Mouse (Mus musculus) lung, postnatal 0 days (tissue): ENCODE measurements around the gene Ppm1l. TPM values are rescaled to one million over a fixed set of nuclear protein-coding genes. Genes with fewer than 3 reads are reported as not detected.
"Not testable (repeated sequence)": the region's sequence is repeated elsewhere in the genome, so short reads cannot be mapped to it uniquely, and the experiment has no call there.

Experiments
- ATAC-seq: fragments of 200-750 bp; cut with Nextera tagmentation; 2 replicates; pipeline ENCODE4 v1.8.0; 2017; ENCODE audit warnings: moderate library complexity
- DNase-seq: peaks from one replicate; pipeline ENCODE4 v3.0.0-alpha.2; 2016; ENCODE audit warnings: low spot score
- H3K27ac ChIP-seq: fragments of 300-500 bp; sonication (generic); 2 replicates; pipeline ENCODE4 v1.5.1; 2014; ENCODE audit warnings: antibody characterized with exemption, mild to moderate bottlenecking, low read length, mixed read lengths
- H3K27me3 ChIP-seq: fragments of 300-500 bp; sonication (generic); replicated peaks from 2 replicates; pipeline ENCODE4 v1.6.1; 2014; ENCODE audit warnings: low read length, mixed read lengths; ENCODE audit not compliant: insufficient read depth
- H3K36me3 ChIP-seq: fragments of 300-500 bp; sonication (generic); 2 replicates; pipeline ENCODE4 v1.6.1; 2014; ENCODE audit warnings: low read length, mixed read lengths; ENCODE audit not compliant: insufficient read depth
- H3K4me1 ChIP-seq: fragments of 300-500 bp; sonication (generic); 2 replicates; pipeline ENCODE4 v1.6.1; 2014; ENCODE audit warnings: antibody characterized with exemption, low read depth, low read length, mixed read lengths; ENCODE audit not compliant: insufficient read depth
- H3K4me2 ChIP-seq: fragments of 300-500 bp; sonication (generic); replicated peaks from 2 replicates; pipeline ENCODE4 v1.6.1; 2014; ENCODE audit warnings: low read depth, mild to moderate bottlenecking, low read length, moderate library complexity, mixed read lengths
- H3K4me3 ChIP-seq: fragments of 300-500 bp; sonication (generic); 2 replicates; pipeline ENCODE4 v1.5.1; 2014; ENCODE audit warnings: low read depth, low read length
- H3K9ac ChIP-seq: fragments of 300-500 bp; sonication (generic); replicated peaks from 2 replicates; pipeline ENCODE4 v1.6.1; 2014; ENCODE audit warnings: low read depth, mild to moderate bottlenecking
- H3K9me3 ChIP-seq: fragments of 300-500 bp; sonication (generic); 2 replicates; pipeline ENCODE4 v1.6.1; 2016; ENCODE audit warnings: low read length, mixed read lengths
- CTCF ChIP-seq: IDR thresholded peaks from 2 replicates; pipeline ENCODE4 v1.5.1; 2016; ENCODE audit warnings: antibody characterized with exemption, mild to moderate bottlenecking
- EP300 ChIP-seq: IDR thresholded peaks from 2 replicates; pipeline ENCODE4 v1.6.1; 2016; ENCODE audit warnings: antibody characterized with exemption, mild to moderate bottlenecking, control low read depth
- WGBS: fragments of 180-500 bp; shearing (Covaris S2); extraction: QIAGEN DNeasy Blood & Tissue Kit; methylation state at CpG from one replicate; pipeline ENCODE4 v1.1.7; 2014; 5-methylcytosine and 5-hydroxymethylcytosine counted together
- polyA plus RNA-seq: library from polyadenylated mRNA; unstranded; fragments of >200 nt; fragmentation: Nextera tagmentation; extraction: Ambion mirVana; gene quantifications from 2 replicates; pipeline ENCODE4 v1.2.1, GENCODE M21; 2015

The Ppm1l gene
- polyA plus RNA-seq, 1 experiment from 2014 or later, result 5.8 TPM

DNA sequence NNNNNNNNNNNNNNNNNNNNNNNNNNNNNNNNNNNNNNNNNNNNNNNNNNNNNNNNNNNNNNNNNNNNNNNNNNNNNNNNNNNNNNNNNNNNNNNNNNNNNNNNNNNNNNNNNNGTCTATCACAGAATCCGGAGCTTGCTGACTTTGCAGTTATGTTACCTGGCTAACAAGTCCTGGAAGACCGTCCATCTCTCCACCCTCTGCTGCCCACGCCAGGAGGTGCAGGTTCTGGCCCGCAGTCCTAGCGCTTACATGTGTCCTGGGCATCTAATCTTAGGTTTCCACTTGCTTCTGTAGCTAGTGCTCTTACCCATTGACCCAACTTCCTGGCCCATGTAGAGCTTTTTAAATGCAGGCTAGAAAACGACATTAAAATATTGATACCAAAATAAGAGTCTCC lies 99.5 kb downstream of the Ppm1l start:
- H3K9me3 ChIP-seq, result no peaks in the 10 kb centered on the region
- H3K4me1 ChIP-seq, result no peaks in the 10 kb centered on the region
- no peak overlapping the region for H3K4me3 ChIP-seq
- no peaks in the 10 kb centered on the region for H3K27me3 ChIP-seq
- no peak overlapping the region for H3K27ac ChIP-seq
- whole genome bisulfite sequencing, result 74% methylated on average over 6 of the region's 6 CpGs
- no peak overlapping the region for H3K4me2 ChIP-seq
- H3K9ac ChIP-seq, result no peak overlapping the region
- no peak for DNase-seq
- H3K36me3 ChIP-seq, result no peaks in the 10 kb centered on the region
- no peak for TF ChIP-seq CTCF
- no peak for TF ChIP-seq EP300
- ATAC-seq, result no peak

- 45% methylated on average over 3 of the region's 3 CpGs for WGBS
- H3K4me3 ChIP-seq, result no peak overlapping the region
- no peak for ATAC-seq
Observed at GRCm38 (mm10) chr3:69422741-69423140, 106.1 kb downstream of the Ppm1l start.

DNA sequence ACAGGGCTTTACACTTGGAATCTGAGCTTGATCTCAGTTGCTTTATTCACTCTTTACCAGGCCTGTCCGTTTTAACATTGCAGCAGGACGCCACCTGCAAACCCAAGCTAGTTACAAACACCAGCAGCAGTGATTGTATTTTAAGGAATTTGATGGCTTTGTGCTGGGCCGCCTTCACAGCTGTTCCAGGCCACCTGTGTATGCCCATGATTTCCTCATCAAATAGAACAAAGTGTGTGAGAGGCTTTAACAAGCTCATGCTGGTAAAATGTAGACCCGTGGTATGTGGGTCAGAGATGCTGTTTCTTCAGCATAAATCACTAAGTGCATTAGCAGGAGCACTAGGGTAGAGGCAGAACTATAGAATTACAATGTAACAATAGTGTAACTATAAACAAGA lies 106.7 kb downstream of the Ppm1l start:
- DNase-seq, result no peak
- Histone ChIP-seq H3K27ac (no peak overlapping the region), H3K4me2 (no peak overlapping the region)

More at GRCm38 (mm10) chr3:69422741-69423140, 106.1 kb downstream of the Ppm1l start:
- H3K27me3 ChIP-seq, result no peaks in the 10 kb centered on the region
- H3K27ac ChIP-seq, result no peak overlapping the region
- no peaks in the 10 kb centered on the region for H3K36me3 ChIP-seq
- H3K4me2 ChIP-seq, result no peak overlapping the region
- DNase-seq, result no peak
- H3K4me1 ChIP-seq, result no peaks in the 10 kb centered on the region
- no peak overlapping the region for H3K9ac ChIP-seq
- TF ChIP-seq EP300, result no peak
- TF ChIP-seq CTCF, result no peak
- H3K9me3 ChIP-seq, result no peaks in the 10 kb centered on the region

GRCm38 (mm10) chr3:69424781-69425180 lies 108.1 kb downstream of the Ppm1l start:
- DNase-seq, ATAC-seq, H3K4me1 ChIP-seq, H3K4me3 ChIP-seq, H3K36me3 ChIP-seq, H3K27me3 ChIP-seq, H3K27ac ChIP-seq, H3K9me3 ChIP-seq, H3K4me2 ChIP-seq, H3K9ac ChIP-seq: not testable (repeated sequence)
- WGBS, result 83% methylated on average over 2 of the region's 2 CpGs

More for the DNA sequence above, 106.7 kb downstream of the Ppm1l start:
- Histone ChIP-seq H3K9me3 (no peaks in the 10 kb centered on the region), H3K27me3 (no peaks in the 10 kb centered on the region), H3K36me3 (no peaks in the 10 kb centered on the region), H3K9ac (no peak overlapping the region), H3K4me1 (no peaks in the 10 kb centered on the region), H3K4me3 (no peak overlapping the region)
- ATAC-seq, result no peak
- WGBS, result 53% methylated on average over 4 of the region's 4 CpGs
- TF ChIP-seq EP300, result no peak

GRCm38 (mm10) chr3:69427259-69427658 lies 110.6 kb downstream of the Ppm1l start:
- Histone ChIP-seq H3K9ac (no peak overlapping the region), H3K36me3 (no peaks in the 10 kb centered on the region), H3K4me3 (no peak overlapping the region), H3K4me2 (no peak overlapping the region), H3K9me3 (no peaks in the 10 kb centered on the region), H3K27me3 (no peaks in the 10 kb centered on the region), H3K4me1 (no peaks in the 10 kb centered on the region), H3K27ac (no peak overlapping the region)
- no peak for TF ChIP-seq CTCF
- no peak for TF ChIP-seq EP300
- ATAC-seq (no peak), DNase-seq (no peak)
- 67% methylated on average over 4 of the region's 4 CpGs for WGBS

DNA sequence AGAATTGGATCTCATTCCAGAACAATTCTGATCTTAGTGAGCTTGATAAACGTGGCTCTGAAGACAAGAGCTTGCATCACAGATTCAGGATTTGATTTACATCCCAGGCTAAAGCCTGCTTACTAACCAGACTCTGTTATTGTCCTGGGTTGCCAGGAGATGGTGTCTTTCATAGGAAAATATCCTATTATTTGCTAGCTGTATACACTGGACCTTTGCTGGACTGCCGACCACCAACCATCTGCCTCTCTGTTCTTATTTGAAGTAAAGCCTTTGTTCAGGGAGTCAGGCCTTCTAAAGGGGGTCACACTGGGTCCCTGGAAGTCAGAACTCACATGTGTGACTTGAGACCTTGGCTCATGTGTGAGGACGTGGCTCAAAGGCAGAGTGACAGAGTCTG lies 111.6 kb downstream of the Ppm1l start:
- TF ChIP-seq EP300 (no peak), CTCF (no peak)
- Histone ChIP-seq H3K9me3 (no peaks in the 10 kb centered on the region), H3K27ac (no peak overlapping the region), H3K4me2 (no peak overlapping the region), H3K36me3 (no peaks in the 10 kb centered on the region), H3K4me1 (no peaks in the 10 kb centered on the region), H3K9ac (no peak overlapping the region), H3K27me3 (no peaks in the 10 kb centered on the region), H3K4me3 (no peak overlapping the region)
- WGBS, result 74% methylated on average over 3 of the region's 3 CpGs
- ATAC-seq (no peak), DNase-seq (no peak)

DNA sequence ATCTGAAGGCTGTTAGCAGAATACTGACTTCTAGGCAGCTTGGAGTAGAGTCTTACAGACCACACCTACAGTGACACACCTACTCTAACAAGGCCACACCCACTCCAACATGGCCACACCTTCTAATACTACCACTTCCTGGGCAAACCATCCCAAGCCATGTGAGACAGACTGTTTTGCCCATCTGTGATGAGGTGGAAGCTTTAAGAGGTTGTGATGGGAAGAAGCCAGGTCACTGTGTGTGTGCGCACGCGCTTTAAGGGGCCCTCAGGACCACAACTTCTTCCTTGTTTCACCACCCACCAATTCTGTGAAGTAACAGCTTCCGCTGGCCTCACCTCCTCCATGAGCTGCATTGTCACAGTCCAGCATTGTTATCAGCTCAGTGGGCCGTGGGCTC lies 112.7 kb downstream of the Ppm1l start:
- TF ChIP-seq EP300 (no peak), CTCF (no peak)
- H3K9me3 ChIP-seq, result no peaks in the 10 kb centered on the region
- H3K4me3 ChIP-seq, result no peak overlapping the region
- no peaks in the 10 kb centered on the region for H3K27me3 ChIP-seq
- WGBS, result 91% methylated on average over 5 of the region's 5 CpGs
- no peak for ATAC-seq
- H3K4me1 ChIP-seq, result no peaks in the 10 kb centered on the region
- H3K9ac ChIP-seq, result no peak overlapping the region
- no peak for DNase-seq
- no peak overlapping the region for H3K4me2 ChIP-seq
- H3K27ac ChIP-seq, result no peak overlapping the region
- no peaks in the 10 kb centered on the region for H3K36me3 ChIP-seq
